Mouse (Mus musculus) testis, adult 2 months (tissue): Measurements from ENCODE around the gene Tex26.

Experiments
- CTCF ChIP-seq: fragments of 200-500 bp; IDR thresholded peaks from 2 replicates; pipeline ENCODE4 v1.5.1; 2012; ENCODE audit warnings: low read depth, mild to moderate bottlenecking, inconsistent platforms, low read length, moderate library complexity; ENCODE audit not compliant: control insufficient read depth, insufficient read depth, insufficient replicate concordance
- POLR2A ChIP-seq: fragments of 200-500 bp; IDR thresholded peaks from 2 replicates; pipeline ENCODE4 v1.6.1; 2012; ENCODE audit warnings: low read depth, mild to moderate bottlenecking, inconsistent platforms, low read length, moderate library complexity; ENCODE audit not compliant: control insufficient read depth

- TF ChIP-seq POLR2A, result no peak
- no peak for TF ChIP-seq CTCF
Observed at GRCm38 (mm10) chr5:149496401-149497066, 57.1 kb downstream of the Tex26 start.
